Mouse (Mus musculus): ENCODE data around the gene Ostf1. TPM values are rescaled to one million over a fixed set of nuclear protein-coding genes. Genes with fewer than 3 reads are reported as not detected.

Gene Ostf1
- total RNA-seq, 2 experiments from 2014 or later: 13.6 to 16.8 TPM

DNA sequence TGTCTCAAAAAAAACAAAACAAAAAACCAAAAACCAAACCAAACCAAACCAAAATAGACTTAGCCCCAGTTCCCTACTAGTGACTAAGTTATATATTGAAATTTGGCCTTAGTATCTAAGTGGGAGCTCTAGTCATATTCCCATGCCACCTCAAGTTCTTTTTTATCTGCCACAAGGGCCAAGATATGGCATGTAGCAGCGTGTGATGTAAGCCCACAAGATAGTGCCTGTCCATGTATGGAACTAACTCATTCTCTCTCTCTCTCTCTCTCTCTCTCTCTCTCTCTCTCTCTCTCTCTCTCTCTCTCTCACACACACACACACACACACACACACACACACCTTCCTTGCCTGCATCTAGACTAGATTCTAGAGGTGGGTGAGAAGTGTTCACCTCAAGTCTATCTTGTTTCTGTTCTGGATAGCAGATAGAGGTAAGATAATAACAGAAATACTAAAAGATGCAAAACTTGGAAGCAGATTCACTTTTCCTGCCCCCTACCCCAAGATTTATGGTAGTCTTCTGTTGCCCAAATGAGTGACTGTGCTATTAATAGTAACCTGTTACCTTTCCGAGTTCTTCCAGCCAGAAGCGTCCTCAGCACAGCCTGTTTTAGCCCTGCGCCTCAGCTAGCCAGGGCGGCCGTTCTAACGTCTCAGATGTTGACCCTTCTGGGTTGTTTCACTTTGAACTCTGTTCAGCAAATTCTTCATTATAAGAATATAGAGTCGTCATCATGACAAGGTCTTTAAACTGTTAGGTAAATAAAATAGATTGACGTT lies 16.3 kb upstream of the Ostf1 start:
- intact Hi-C loops (cut with DNase I): no loop called here
- DNase-seq (ENCODE audit: low spot score in 2 of 2): no peak

- intact Hi-C loops (cut with DNase I): no loop called here
- no peak for DNase-seq (ENCODE audit: low spot score in 2 of 2)
Observed at GRCm38 (mm10) chr19:18646853-18647420, 15.3 kb upstream of the Ostf1 start.

DNA sequence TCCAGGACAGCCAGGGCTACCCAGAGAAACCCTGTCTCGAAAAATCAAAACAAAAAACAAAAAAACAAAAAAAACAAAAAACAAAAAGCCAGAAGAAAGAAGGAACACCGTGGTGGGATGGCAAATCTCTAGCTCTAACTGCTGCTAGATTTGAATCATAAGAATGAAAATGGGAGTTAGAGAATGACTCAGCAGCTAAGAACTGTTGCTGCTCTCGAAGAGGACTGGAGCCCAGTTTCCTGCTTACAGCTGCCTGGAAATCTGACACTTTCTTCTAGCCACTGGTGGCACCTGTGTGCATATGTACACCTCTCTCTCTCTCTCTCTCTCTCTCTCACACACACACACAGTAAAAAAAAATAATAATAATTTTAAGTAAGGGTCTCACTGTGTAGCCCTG lies 14.8 kb upstream of the Ostf1 start:
- intact Hi-C loops (cut with DNase I): no loop called here
- DNase-seq (ENCODE audit: low spot score in 2 of 2): no peak

DNA sequence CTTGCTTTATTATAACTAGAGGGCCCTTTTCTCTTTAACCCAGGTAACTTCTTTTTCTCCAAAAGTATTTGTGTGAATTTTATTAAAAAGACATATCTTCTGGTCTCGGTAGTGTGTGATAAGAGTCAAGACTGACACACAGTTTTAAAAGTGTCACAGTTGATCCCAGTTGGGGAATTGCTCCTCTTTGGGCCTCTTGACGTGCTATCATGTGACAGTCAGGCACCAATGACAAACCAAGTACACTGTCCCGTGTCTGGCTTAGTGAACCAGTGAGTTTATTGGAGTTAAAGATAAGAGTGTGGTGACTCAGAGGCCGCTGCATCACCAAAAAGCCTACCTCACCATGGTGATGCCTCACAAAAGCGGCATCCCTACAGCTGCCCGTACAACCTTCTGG lies 12.5 kb upstream of the Ostf1 start:
- DNase-seq (ENCODE audit: low spot score in 2 of 2): no peak
- intact Hi-C loops (cut with DNase I): no loop called here

DNA sequence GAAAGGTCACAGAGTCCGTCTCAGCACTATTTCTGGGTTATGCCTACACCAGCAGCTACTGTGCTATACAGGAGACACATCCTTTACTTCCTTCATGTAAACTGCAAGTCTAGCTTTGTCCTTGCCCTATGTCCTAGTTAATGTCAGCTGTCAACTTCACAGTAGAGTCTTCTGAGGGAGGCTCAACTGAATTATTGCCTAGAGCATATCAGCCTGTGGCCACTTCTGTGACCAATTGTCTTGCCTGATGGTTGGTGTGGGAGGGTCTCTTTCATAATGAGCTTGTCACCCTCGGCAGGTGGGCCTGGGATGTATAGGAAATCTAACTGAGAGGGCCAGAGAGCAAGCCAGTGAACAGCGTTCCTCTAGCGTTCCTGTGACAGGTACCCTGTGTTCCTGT lies 11.8 kb upstream of the Ostf1 start:
- DNase-seq (ENCODE audit: low spot score in 2 of 2): no peak
- intact Hi-C loops (cut with DNase I): no loop called here

- DNase-seq (ENCODE audit: low spot score in 2 of 2): no peak
- intact Hi-C loops (cut with DNase I): no loop called here
Observed at GRCm38 (mm10) chr19:18641001-18641400, 9.4 kb upstream of the Ostf1 start.

GRCm38 (mm10) chr19:18639552-18639951 lies 7.9 kb upstream of the Ostf1 start:
- DNase-seq (ENCODE audit: low spot score in 2 of 2): no peak
- intact Hi-C loops (cut with DNase I): loop anchor here (10.0 kb wide), 1 partner anchor 75 kb away; the partner anchor contains the start of gene D030056L22Rik

- no peak for DNase-seq (ENCODE audit: low spot score in 2 of 2)
- intact Hi-C loops (cut with DNase I): loop anchor here (10.0 kb wide), 1 partner anchor 76 kb away; the partner anchor contains the start of gene D030056L22Rik
Observed at GRCm38 (mm10) chr19:18638949-18639348, 7.3 kb upstream of the Ostf1 start.

- no peak for DNase-seq (ENCODE audit: low spot score in 2 of 2)
- intact Hi-C loops (cut with DNase I): loop anchor here (10.0 kb wide), 1 partner anchor 77 kb away; the partner anchor contains the start of gene D030056L22Rik
Observed at GRCm38 (mm10) chr19:18637954-18638353, 6.3 kb upstream of the Ostf1 start.

- DNase-seq (ENCODE audit: low spot score in 2 of 2): no peak
- intact Hi-C loops (cut with DNase I): loop anchor here (10.0 kb wide), 1 partner anchor 82 kb away; the partner anchor contains the start of gene D030056L22Rik
Observed at GRCm38 (mm10) chr19:18632231-18633185, 885 bp upstream of the Ostf1 start.

DNA sequence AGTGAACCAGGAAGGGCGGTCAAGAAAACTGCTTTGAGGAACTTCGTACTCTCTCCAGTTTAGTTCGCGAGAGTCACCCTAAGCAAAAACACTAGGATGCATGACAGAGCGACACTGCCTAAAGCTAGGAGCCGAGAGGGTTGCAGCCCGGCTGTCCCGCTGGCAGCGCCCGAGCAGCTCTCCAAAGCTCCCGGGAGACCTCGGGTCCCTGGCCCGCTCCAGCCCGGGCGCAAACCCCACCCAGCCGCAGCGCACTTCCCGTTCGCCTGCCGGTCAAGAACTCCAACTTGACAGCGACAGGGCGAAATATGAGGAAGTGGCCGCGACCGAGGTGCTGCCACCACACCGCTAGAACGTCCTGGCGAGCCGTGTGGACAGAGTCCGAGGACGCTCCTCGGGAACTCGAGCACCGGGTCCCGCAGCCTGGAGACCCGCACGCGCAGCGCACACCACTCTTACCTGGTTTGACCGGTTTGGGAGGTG lies 421 bp downstream of the Ostf1 start:
- intact Hi-C loops (cut with DNase I): loop anchor here (2.0 to 10.0 kb wide), 2 partner anchors 40 to 84 kb away; partner anchors contain the start of genes Carnmt1 and D030056L22Rik
- peak; percentile 34 to 48 for DNase-seq (ENCODE audit: low spot score in 2 of 2)

DNA sequence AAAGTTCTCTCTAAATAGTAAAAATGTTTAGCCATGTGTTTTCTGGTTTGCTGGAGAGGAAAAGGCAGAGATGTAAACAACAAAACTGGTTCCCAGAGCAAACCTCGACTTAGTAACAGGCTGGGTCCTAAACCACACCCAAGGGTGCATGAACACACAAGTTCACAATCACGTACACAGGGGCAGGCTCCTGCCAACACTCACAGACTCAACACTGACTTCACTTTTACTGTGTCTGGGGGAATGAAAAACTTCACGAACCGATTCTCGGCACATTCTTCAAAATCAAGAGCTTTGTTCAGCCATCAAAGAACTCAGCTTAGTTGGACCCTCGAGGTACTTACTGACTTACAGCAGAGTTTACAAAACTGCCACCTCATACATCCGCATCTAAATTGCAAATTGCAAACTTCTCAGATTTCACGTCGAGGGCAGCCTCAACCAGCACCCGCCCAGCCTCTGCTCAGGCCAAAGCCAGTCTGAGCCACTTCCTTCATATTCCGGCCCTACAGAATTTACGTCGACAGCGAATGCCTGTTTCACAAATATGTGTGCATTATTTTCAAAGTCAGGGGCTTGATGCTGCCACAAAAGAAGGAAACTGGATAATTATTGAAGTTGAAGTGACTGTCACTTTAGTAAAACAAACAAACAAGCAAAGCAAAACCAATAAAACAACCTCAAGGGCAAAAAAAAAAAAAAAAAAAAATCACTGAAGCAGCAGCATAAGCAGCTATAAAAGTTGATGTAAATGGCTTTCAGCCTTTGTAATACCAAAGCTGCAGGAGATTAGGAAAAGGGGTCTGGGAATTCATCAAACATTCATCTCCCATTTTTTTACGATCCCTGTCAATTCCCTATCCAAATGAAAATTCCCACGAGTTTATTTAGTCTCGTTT lies 1.2 kb downstream of the Ostf1 start:
- no peak for DNase-seq (ENCODE audit: low spot score in 2 of 2)
- intact Hi-C loops (cut with DNase I): loop anchor here (2.0 to 10.0 kb wide), 2 partner anchors 40 to 84 kb away; partner anchors contain the start of genes Carnmt1 and D030056L22Rik

DNA sequence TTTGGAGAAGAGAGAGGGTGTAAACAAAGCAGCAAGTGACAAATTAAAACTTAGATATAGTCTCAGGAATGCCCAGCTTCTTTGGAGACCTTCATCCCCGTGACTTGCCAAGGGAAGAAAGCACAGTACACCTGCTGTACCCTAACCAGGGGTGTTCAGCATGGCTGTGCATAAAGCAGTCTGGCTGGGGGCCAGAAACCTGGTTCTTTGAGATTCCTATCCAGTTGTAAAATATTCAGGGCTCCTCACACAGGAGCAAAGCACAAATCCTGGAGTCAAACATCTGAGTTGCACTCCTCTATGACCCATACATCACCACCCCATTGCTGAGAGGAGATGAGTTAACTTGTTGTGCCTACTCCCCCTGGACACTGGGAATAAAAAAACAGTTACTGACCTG lies 2.0 kb downstream of the Ostf1 start:
- no peak for DNase-seq (ENCODE audit: low spot score in 2 of 2)
- intact Hi-C loops (cut with DNase I): no loop called here

DNA sequence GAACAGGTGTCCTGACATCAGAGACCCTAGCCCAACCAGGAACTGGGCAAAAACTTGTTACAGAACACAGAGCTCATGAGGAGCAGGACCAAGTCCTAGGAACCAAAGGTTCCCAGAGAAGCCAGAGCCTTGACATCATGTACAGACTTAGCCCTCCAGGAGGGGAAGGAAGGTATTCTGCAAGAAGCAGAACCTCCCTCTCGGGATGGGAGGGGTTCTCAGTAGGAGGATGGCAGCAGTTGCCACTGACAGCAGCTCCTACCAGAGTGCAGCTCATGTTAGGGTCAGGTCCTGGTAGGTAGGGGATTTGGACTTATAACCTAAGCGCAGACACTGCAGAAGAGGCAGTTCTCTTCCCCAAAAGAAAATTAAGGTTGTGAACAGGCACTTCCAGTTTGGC lies 7.7 kb downstream of the Ostf1 start:
- DNase-seq (ENCODE audit: low spot score in 2 of 2): no peak
- intact Hi-C loops (cut with DNase I): no loop called here

- DNase-seq (ENCODE audit: low spot score in 2 of 2): no peak
- intact Hi-C loops (cut with DNase I): no loop called here
Observed at GRCm38 (mm10) chr19:18619691-18620090, 11.9 kb downstream of the Ostf1 start.

GRCm38 (mm10) chr19:18619060-18619459 lies 12.6 kb downstream of the Ostf1 start:
- DNase-seq (ENCODE audit: low spot score in 2 of 2): no peak
- intact Hi-C loops (cut with DNase I): no loop called here

DNA sequence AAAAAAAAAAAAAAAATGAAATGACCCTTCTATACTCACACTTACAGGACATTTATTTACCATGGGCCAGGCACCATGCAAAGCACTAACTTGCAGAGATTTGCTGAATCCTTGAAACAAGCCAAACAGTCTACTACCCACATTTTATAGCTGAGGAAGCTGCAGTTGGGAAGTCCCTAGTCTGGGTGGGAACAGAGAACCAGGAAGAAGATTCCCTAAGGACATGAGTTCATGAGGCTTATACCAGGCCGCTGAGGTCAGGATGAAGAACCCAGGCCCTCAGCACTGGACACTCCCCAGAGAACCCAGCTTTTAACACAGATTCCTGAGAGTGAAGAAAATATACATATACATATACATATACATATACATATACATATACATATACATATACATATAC lies 14.1 kb downstream of the Ostf1 start:
- intact Hi-C loops (cut with DNase I): no loop called here
- no peak for DNase-seq (ENCODE audit: low spot score in 2 of 2)

DNA sequence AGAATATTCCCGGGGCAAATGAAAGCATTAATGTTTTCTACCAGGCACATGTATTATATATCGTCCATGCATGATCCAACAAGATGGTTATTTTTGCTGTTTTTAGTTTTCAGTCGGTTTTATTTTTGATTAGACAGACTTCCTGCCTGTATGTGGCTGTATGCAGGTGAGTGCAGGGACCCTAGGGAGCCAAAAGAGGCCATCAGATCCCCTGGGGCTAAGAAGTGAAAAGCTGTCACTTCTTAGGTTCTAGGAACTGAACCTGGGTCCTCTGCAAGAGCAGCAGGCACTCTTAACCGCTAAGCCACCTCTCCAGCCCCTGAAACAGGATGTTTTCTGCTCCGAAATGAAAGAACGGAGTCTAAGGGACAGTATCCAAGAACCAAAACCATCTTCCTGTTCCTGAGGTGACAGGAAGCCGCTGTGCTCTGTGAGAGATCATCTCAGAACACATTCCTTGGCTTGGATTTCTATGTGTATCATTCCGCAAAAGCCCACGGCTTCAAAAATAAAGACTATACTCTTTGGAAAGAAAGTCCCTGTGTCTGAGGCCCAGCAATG lies 15.9 kb downstream of the Ostf1 start:
- DNase-seq (ENCODE audit: low spot score in 2 of 2): no peak
- intact Hi-C loops (cut with DNase I): no loop called here

Measured in left cerebral cortex, postnatal 36 days (tissue).